Mouse (Mus musculus): ENCODE measurements around the gene Crct1. TPM values are rescaled to one million over a fixed set of nuclear protein-coding genes. Genes with fewer than 3 reads are reported as not detected.

The Crct1 gene
- polyA plus RNA-seq (2014; fragmentation: Illumina TruSeq; extraction: RNeasy Lipid Tissue Mini Kit (QIAGEN cat#74804); ENCODE audit: low read depth, low replicate concordance) = not detected

GRCm38 (mm10) chr3:93015460-93016104 is at the start of gene Crct1:
Gene Crct1 (minus strand): TSS chr3:93015687.

DNA sequence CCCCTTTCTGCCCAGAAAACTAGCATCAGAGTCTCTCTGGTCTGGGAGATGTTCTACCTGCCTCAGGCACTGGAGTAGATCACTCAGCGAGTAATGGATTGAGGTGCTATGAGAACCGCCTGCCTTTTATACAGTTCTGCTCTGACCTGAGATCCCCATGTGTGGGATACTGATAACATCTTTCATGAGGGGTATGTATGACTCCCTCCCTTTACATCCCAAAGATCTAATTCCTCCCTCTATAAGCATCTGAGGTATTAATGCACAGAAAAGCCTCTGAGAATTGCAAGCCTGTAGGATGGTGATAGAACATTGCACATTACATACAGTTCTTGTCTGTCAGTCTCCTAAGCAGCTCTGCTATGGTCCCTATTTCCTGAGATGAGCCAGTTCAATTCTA is 3.5 kb upstream of the Crct1 start, which contains the start of gene Lce1m:
Gene Lce1m, minus strand, starts transcription at position 101 of the 400 bp plus-strand sequence.

DNA sequence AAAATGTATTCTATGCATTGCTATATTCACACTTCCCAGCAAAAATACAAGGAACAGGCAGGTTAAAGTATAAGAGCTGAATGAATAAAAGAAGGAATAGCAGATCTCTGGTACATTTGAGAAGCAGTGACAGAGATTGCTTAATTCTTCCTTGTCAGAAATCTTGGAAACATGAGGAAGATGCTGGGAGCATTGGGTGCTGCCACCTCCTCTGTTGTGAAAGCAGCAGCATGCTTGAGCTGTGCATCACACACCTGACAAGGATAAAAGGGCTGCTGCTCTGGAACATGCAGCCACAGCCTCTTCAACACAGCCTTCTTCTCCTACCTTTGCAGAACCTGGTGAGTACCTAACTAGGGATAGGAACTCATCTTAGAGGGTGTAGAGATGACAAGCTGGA is 23.6 kb downstream of the Crct1 start, which contains the start of gene Lce3f:
Gene Lce3f, plus strand, starts transcription at position 301 of the 400 bp plus-strand sequence.

DNA sequence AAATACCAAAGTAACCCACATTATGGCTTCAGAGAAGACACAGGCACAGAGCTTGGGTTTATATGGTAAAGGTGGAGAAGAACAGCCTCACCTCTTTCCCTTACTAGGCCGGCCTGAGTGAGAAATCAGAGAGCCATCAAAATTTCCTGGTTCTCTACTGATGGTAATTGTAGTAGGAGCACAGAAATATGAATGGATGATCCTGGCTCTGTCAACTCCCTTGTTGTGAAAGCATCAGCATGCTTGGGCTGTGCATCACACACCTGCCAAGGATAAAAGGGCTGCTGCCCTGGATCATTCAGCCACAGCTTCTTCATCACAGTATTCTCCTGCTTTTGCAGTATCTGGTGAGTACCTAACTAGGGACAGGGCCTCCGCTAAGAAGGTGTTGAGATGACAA is 48.7 kb downstream of the Crct1 start, which contains the start of gene Lce3e:
Gene Lce3e, plus strand, starts transcription at position 301 of the 400 bp plus-strand sequence.

Other genes starting within 250 kb of the Crct1 start
- not detected for gene Lce1i, start 236.8 kb downstream of the Crct1 start, polyA plus RNA-seq (2014; fragmentation: Illumina TruSeq; extraction: RNeasy Lipid Tissue Mini Kit (QIAGEN cat#74804); ENCODE audit: low read depth, low replicate concordance)
- gene Lce1j, start 225.2 kb downstream of the Crct1 start, polyA plus RNA-seq (2014; fragmentation: Illumina TruSeq; extraction: RNeasy Lipid Tissue Mini Kit (QIAGEN cat#74804); ENCODE audit: low read depth, low replicate concordance) = not detected
- not detected for gene Lce1k, start 207.8 kb downstream of the Crct1 start, polyA plus RNA-seq (2014; fragmentation: Illumina TruSeq; extraction: RNeasy Lipid Tissue Mini Kit (QIAGEN cat#74804); ENCODE audit: low read depth, low replicate concordance)
- not detected for gene Kprp, start 188.4 kb downstream of the Crct1 start, polyA plus RNA-seq (2014; fragmentation: Illumina TruSeq; extraction: RNeasy Lipid Tissue Mini Kit (QIAGEN cat#74804); ENCODE audit: low read depth, low replicate concordance)
- not detected for gene Lce1l, start 164.4 kb downstream of the Crct1 start, polyA plus RNA-seq (2014; fragmentation: Illumina TruSeq; extraction: RNeasy Lipid Tissue Mini Kit (QIAGEN cat#74804); ENCODE audit: low read depth, low replicate concordance)
- gene 2310050C09Rik, start 145.5 kb downstream of the Crct1 start, polyA plus RNA-seq (2014; fragmentation: Illumina TruSeq; extraction: RNeasy Lipid Tissue Mini Kit (QIAGEN cat#74804); ENCODE audit: low read depth, low replicate concordance) = not detected
- gene Lce3a, start 89.5 kb downstream of the Crct1 start, polyA plus RNA-seq (2014; fragmentation: Illumina TruSeq; extraction: RNeasy Lipid Tissue Mini Kit (QIAGEN cat#74804); ENCODE audit: low read depth, low replicate concordance) = not detected
- gene Lce3b, start 82.7 kb downstream of the Crct1 start, polyA plus RNA-seq (2014; fragmentation: Illumina TruSeq; extraction: RNeasy Lipid Tissue Mini Kit (QIAGEN cat#74804); ENCODE audit: low read depth, low replicate concordance) = not detected
- gene Lce3c, start 71.2 kb downstream of the Crct1 start, polyA plus RNA-seq (2014; fragmentation: Illumina TruSeq; extraction: RNeasy Lipid Tissue Mini Kit (QIAGEN cat#74804); ENCODE audit: low read depth, low replicate concordance) = not detected
- gene Lce3d, start 58.3 kb downstream of the Crct1 start, polyA plus RNA-seq (2014; fragmentation: Illumina TruSeq; extraction: RNeasy Lipid Tissue Mini Kit (QIAGEN cat#74804); ENCODE audit: low read depth, low replicate concordance) = not detected
- gene Lce3e, start 48.6 kb downstream of the Crct1 start, polyA plus RNA-seq (2014; fragmentation: Illumina TruSeq; extraction: RNeasy Lipid Tissue Mini Kit (QIAGEN cat#74804); ENCODE audit: low read depth, low replicate concordance) = not detected
- gene Lce3f, start 23.5 kb downstream of the Crct1 start, polyA plus RNA-seq (2014; fragmentation: Illumina TruSeq; extraction: RNeasy Lipid Tissue Mini Kit (QIAGEN cat#74804); ENCODE audit: low read depth, low replicate concordance) = not detected
- not detected for gene Lce1m, start 3.4 kb upstream of the Crct1 start, polyA plus RNA-seq (2014; fragmentation: Illumina TruSeq; extraction: RNeasy Lipid Tissue Mini Kit (QIAGEN cat#74804); ENCODE audit: low read depth, low replicate concordance)
- gene Gm4858, start 53.1 kb upstream of the Crct1 start, polyA plus RNA-seq (2014; fragmentation: Illumina TruSeq; extraction: RNeasy Lipid Tissue Mini Kit (QIAGEN cat#74804); ENCODE audit: low read depth, low replicate concordance) = not detected
- not detected for gene Crnn, start 129.1 kb upstream of the Crct1 start, polyA plus RNA-seq (2014; fragmentation: Illumina TruSeq; extraction: RNeasy Lipid Tissue Mini Kit (QIAGEN cat#74804); ENCODE audit: low read depth, low replicate concordance)
- not detected for gene Flg2, start 181.6 kb upstream of the Crct1 start, polyA plus RNA-seq (2014; fragmentation: Illumina TruSeq; extraction: RNeasy Lipid Tissue Mini Kit (QIAGEN cat#74804); ENCODE audit: low read depth, low replicate concordance)